Mouse (Mus musculus): ENCODE results near the gene Nav3.

Gene Nav3

DNA sequence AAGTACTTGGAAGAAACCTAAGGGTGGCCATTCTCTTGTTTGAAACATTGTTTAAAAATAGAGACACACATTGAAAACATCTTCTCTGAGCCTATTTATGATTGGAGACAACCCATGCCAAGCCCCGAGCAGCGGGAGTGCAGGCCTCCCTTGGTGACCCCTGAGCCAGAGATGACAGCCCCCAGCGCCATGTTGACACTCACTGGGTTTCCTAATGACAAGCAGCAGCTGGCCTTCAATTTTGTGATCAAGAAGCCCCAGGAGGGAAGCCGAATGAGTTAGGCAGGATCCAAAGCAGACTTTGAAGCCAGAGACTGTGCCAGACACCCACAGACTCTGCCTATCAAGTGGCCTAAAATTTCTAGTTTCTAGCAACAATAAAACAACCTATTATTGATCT is 263.1 kb downstream of the Nav3 start:
- no peak for DNase-seq (ENCODE audit: extremely low spot score, low read depth, low spot score)

DNA sequence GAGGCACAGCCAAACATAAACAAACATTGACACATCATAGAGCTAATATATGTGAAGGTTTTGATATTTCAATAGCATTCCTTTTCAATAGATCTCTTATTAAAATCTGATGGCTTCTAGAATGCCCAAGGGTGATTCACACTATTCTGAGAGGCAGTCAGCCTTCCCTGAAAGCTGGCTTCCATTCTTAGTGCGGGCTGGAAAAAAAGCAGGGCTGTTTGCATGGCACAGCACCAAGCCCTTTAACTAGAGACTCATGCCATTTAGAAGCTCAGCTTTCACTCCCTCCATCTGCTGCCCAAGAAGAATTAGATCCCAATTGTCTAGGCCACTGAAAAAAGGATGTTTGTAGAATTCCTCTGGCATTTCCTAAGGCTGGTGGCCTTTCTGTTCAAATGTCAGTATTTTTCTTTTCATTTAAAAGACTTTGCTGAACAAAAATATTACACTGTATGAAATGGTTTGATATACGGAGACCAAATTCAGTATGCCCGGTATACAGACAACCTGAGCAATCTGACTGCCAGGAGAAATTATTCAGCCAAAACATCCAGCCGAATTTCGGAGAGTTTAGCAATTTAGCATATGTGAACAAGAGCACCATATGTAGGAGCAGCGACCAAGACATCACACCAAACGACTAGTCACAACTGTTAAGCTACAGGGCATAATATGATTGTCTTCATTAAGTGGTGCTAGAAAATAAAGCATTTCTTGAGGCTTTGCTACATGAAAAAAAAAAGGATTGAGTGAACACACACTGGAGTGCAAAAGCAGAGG is 263.8 kb downstream of the Nav3 start:
- DNase-seq (ENCODE audit: extremely low spot score, low read depth, low spot score): no peak

DNA sequence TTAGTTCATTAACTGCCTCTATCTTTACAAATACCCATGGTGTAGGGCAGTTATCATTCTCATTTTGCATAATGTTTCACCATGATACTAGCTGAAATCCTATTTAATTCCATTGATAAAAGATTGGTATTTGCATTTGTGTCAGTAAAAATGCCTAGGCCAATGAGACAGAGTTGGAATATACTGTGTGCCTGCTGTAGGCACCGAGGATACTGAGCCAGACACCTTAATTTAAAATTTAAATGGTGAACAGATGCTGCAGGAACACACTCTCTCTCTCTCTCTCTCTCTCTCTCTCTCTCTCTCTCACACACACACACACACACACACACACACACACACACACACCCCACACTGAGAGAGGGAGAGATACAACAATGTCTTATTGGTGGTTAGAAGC is 269.8 kb downstream of the Nav3 start:
- DNase-seq (ENCODE audit: extremely low spot score, low read depth, low spot score): no peak

DNA sequence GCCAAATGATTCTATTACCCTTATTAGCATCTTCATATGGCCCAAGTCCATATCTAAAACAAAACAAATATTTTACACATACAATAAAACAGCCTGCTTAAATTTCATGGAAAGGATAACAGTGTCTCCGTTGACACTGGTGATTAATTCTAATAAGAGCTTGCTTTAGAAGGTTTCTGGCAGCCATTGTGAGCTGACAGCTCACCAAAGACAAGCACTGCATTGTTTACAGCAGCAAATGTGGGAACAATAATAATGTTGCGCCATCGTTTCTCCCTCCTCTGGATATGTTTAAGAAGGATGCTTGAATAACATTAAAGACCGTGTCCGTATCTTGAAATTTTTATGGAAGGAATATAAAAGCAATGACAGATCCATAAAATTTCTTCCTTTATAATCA is 280.1 kb downstream of the Nav3 start:
- no peak for DNase-seq (ENCODE audit: extremely low spot score, low read depth, low spot score)

DNA sequence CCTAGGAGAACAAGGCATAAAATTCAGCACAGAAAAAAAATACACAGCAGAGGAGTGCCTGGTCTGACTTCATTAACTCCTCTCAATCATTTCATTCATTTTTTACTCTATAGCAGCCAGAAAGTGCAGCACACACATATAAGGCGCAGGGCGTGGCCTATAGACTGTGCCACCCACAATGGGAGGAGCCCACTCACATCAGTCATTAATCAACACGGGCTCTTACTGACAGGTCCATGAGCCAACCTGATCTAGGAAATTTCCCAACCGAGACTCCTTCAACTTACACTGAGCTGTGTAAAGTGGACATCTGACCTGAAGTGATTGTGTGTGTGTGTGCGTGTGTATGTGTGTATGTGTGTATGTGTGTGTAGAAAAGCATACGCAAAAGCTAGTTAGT is 286.6 kb downstream of the Nav3 start:
- DNase-seq (ENCODE audit: extremely low spot score, low read depth, low spot score): no peak

DNA sequence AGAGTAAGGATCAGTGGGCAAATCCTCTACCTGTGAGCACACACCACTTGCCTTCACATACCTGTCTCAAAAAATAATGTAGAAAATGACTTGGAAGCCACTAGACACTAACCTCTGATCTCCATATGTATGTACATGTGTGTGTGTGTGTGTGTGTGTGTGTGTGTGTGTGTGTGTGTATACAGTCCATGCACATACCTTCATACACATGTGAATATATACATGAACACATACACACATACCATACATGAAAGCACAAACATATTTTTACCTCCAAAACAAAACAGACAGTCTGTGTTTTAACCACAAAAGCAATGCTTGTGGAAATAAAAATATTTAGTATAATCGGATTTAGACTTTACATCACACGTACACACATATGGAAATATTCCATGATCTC is 287.1 kb downstream of the Nav3 start:
- DNase-seq (ENCODE audit: extremely low spot score, low read depth, low spot score): no peak

DNA sequence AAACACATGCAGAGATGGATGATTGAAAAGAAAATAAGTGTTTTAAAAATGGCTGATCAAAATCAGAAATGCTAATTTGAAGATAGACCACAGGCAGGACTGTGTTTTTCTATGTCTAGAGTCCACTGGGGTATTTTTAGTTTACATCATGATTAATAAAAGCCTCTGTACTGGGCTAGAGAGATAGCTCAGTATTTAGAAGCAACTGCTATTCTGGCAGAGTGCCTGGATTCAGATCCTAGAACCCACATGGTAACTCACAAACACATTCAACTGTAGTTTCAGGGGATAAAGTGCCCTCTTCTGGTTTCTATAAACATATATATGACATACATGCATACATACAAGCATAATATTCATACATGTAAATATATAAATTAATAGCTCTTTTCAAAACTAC is 293.4 kb downstream of the Nav3 start:
- DNase-seq (ENCODE audit: extremely low spot score, low read depth, low spot score): no peak

DNA sequence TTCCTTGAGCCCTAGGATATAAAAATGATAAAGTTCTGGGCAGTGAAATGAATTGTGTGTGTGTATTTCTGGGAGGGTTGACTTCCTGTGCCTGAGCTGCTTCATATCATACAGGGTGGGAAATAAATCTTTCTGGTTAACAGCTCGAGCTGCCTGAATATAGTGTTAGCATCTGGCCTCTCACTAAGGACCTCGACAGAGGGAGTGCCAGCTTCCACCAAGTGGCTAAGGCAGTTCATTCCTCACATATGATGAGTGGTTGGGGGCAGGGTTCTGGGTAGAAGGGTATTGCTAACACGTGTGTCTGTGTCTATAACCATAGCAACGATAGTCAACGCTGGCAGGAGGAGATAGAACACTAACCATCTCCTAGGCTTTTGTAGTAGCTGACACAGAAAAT is 295.1 kb downstream of the Nav3 start:
- DNase-seq (ENCODE audit: extremely low spot score, low read depth, low spot score): no peak

DNA sequence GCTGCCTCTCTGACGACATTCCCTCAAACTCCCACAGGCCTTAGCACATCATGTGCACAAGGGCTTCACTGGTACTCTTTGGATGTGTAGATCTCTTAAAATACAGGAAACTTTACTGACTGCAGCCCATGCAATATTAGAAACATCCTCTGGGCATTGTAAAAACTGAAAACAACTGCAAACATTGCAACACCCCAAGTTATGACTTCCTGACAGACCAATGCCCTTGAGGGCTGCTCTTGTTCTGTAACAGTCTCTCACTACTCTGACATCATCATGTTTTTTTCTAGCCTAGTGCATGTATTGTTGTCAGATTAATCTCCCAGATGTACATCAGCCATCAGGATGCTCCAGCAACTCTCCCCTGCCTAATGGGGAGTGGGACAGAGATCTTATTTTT is 296.5 kb downstream of the Nav3 start:
- no peak for DNase-seq (ENCODE audit: extremely low spot score, low read depth, low spot score)

DNA sequence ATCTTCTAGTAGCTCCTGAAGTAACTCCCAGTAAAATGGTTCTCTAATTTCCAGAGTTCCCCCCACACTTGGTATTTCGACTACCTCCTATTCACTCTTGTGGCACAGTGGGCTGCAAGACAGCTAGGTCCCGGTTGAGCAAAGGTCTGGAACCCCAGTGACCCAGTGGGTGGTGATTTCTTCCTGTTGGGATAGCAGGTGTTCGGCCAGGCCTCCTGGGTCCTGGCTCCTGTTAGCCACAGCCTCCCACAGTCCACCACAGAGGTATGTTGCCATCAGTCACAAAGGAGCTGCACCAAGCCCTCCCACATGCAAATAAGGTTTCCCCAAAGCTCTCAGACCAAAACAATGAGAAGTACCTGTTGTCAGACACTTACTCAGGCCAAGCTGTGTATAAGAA is 297.9 kb downstream of the Nav3 start:
- DNase-seq (ENCODE audit: extremely low spot score, low read depth, low spot score): no peak

DNA sequence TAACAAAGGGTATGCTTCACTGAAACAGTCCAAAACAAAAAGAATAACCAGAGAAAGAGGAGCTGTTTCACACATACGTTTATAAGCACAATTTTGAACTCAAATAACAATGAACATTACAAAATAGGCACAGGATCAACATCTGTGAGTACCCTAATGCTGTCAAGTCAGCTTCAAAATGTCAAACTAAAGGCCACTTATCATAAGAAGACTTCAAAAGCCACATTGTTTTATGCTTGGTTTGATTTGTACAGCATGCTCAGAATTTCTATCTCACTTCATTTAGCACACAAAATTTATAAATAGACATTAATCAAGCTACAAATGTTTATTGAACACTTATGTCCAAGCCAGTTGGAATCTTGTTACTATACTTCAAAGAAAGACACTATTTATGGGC is 299.6 kb downstream of the Nav3 start:
- no peak for DNase-seq (ENCODE audit: extremely low spot score, low read depth, low spot score)

DNA sequence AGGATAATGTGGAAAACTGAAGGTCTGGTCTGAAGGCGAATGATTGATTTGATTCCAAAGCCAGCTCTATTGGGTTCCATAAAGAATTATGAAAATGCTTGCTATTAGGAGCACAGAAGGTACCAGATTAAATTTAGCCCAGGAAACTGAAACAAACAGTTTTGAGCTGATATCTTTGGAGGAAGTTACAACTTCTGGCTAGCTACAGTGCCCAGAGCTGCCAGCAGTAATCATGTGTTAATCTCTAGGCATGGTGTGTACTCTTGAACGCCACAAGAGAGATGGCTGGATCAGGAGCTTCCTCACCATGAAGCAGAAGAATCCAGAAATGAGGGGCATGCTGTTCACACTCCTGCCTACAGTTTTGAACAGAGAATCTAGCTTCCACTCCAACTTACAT is 300.5 kb downstream of the Nav3 start:
- no peak for DNase-seq (ENCODE audit: extremely low spot score, low read depth, low spot score)

DNA sequence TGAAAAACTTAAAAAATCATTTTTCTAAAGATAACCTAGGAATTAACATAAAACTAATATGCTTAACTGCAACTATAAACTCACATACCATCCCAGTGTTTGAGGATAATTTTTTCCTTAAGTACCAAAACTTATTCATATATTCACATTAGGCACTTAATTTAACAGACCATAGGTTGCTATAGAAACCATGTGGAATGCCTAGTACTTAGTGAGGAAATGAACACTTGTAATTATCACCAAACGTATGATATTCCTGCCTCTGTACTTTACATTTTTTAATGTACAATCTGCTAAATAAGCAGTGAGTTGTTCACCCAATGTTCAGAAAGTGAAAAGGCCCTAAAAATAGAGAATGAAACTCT is 301.1 kb downstream of the Nav3 start:
- no peak for DNase-seq (ENCODE audit: extremely low spot score, low read depth, low spot score)

DNA sequence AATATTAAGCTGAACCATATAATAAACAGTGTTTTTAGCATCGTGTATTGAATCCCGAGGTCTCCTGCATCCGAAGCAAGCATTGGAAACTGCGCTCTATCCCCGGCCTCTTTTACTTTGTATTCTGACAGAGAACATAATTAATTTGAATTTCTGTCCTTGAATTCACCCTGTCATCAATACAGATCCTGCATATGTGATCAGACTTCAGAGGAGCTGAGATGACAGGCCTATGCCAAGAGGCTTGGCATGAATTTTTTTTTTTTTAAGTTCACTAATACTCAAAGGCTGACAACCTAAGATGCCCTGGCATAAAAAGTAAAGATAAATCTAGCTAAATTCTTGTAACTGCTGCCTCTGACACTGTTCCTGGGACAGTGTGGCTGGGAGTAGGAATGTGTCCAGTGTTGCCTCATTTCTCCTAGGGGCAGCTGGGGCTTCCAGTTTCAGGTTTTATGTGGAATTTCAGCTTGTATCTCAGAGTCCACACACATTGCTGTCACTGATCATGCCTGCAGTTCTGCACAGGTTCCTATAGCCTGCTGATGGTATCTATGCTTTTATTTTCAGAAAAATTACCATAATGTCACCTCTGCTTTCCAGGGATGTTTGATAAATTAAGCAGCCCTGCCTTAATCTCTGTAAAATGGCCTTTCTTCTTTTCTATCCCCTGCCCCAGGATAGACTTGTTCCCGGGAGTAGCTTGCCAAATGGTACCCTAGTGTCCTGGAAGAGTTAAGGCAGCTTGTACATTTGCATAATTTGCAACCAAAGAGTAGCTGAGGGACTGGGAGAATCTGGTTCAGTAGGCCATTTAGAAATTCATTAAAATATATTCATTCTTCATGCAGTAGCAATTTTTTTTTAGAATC is 301.8 kb downstream of the Nav3 start:
- DNase-seq (ENCODE audit: extremely low spot score, low read depth, low spot score): no peak

DNA sequence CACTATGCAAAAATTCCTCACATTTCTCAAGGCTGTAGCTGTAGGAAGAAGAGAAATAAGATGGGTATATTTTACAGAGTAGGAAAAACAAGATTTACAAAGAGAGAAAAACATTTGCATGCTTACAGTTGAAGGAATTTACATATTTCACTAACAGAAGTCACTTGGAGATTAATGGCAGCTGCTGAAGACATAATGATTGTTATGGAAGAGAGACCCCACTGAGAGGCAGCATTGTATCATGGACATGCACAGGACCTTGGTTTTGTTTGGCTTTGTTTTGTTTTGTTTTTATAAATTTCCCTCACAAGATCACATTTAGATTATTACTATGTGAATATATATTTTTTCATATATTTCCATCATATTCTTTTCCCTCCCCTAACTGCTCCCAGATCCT is 335.4 kb downstream of the Nav3 start:
- DNase-seq (ENCODE audit: extremely low spot score, low read depth, low spot score): no peak

DNA sequence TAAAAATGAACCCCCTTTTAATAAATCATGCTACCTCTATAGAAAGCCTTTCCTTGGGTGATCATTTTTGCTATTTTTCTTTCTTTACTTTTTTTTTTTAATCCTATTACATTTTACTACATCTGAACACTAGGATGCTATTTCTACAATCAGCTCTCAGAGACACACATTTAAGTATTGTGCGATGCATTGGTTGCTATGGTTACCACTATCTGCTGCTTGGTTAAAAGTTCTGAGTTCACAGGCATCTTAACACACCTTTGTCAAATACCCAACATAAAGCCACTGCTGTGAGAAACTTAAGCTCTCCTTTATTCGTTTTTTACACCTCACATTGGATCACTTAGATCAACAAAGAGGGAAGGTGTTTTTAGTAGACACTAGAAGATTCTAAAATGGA is 338.7 kb downstream of the Nav3 start:
- DNase-seq (ENCODE audit: extremely low spot score, low read depth, low spot score): no peak

DNA sequence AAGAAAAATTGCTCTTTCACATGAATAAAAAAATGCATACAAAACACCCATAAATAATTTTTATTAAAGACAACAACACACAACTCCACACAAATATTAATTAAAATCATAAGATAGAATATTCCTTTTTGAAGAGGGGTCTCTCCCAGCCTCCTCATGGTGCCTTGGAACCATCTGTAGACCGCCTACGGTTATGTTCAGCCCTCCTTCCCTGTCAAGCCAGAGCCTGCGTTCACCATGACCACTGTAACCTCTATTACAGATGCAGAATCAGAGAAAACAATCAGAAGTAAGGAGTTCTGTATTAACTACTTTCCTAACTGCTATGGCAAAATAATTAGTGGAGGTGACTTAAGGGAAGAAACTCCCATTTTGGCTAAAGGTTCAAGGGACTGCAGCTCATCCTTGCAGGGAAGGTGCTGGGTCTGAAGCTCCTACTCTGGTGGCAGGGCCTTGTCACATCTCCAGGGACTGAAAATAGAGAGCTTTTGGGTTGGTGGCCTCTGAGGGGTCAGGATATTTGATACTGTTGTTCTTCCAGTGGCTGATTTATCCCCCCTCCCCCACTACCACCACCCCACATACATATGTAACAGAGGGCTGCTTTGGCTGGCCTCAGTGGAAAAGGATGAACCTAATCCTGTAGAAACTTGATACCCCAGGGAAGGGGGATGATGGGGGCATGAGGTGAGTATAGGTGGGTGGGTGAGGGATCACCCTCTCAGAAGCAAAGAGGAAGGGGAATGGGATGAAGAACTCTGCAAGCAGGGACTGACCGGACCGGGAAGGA is 343.1 kb downstream of the Nav3 start:
- no peak for DNase-seq (ENCODE audit: extremely low spot score, low read depth, low spot score)

DNA sequence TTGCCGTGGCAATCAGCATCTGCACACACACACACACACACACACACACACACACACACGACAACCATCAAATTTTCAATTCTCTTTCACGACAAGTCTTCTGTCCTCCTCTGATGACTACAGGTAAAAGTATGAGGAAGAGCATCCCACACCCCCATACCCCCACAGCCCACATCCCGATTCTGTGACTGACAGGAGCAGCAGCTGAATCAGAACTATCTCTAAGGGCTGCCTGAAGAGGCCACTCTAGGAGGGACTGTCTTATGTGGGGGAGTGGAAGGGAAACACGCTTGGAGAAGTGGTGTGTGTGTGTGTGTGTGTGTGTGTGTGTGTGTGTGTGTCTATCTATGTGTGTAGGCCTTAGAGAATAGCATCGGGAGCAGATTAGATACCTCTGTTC is 352.7 kb downstream of the Nav3 start:
- no peak for DNase-seq (ENCODE audit: extremely low spot score, low read depth, low spot score)

DNA sequence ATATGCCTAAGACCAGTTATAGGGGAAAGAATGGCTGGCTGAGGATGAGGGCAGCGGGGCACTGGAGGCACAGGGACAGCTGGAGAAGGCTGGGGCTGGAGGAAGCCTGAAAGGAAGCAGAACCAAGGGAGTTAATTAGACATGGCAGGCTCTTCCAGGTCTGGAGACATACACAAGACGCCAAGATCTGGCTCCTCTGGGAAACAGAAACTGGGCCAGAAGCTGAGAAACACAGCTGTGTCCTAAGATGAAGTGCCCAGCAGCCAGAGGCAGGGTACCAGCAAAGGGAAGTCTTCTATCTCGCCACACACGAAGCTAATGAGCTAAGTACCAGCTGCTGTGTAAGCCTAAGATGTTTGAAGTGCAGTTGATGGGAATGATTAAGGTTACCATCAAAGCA is 353.8 kb downstream of the Nav3 start:
- DNase-seq (ENCODE audit: extremely low spot score, low read depth, low spot score): no peak

DNA sequence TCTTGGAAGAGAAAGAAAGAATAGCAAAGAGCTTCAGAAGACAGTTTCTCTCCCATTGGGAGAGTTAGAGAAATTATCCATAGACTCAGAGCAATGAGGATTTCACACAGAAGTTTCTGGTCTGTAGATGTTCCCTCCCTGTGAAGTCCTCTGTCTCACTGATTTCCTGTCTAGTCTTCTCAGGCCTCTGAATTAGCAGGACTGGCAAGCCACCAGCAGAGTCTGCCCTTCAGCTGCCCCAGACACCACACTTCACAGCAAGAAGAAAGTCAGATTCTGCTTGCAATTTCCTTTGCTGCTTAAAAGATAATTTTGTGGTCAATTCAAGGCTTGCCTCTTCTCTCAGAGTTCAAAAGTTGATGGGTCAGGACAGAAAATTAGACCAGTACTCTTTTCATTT is 361.6 kb downstream of the Nav3 start:
- DNase-seq (ENCODE audit: extremely low spot score, low read depth, low spot score): no peak

DNA sequence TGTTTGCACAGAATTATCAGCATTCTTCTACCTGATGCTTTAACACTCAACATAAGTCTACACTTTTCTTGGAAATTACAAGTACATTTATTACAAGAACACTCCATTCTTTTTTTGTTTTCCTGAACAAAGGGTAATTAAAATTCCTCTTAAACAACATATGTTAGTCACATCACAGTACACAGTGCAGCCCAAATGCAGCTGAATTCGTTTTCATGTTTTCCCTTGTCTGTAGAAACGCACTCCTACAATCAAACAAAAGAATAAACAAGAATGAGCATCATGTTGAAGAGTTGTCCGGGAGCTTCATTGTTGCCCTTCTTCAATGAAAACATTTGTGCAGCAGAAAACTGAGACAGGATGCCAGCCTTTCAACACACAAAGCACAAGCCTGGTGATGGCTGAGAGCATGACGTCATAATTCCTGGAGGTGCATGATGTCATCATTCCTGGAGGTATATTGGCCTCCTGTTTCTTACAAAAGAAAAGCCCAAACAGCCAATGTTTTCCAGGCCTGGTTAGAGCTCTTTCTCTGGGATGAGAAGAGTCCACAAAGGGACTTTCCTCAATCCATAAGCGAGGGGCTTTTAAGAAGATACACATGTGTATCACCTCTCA is 367.5 kb downstream of the Nav3 start:
- DNase-seq (ENCODE audit: extremely low spot score, low read depth, low spot score): no peak

All from hindlimb bud, embryonic 11.5 days (tissue).